Mouse (Mus musculus): Measurements from ENCODE around the gene Gdi1. TPM values are rescaled to one million over a fixed set of nuclear protein-coding genes. Genes with fewer than 3 reads are reported as not detected.
A peak's percentile ranks its signal among the peaks of the same experiment; 100 is the strongest.

Gdi1 gene
- polyA plus RNA-seq (2012; rRNA removed) = 138 and 150 TPM in 2 replicates

- no peak for DNase-seq (ENCODE audit: low read depth, low spot score)
- 15% methylated on average over 41 of the region's 41 CpGs for WGBS
These were observed at the start of gene Gdi1 for GRCm38 (mm10) chrX:74304867-74305700. Gene Gdi1 (plus strand): TSS chrX:74304998.

GRCm38 (mm10) chrX:74257746-74258145 lies 47.1 kb upstream of the Gdi1 start:
- 87% methylated on average over 3 of the region's 3 CpGs for WGBS
- no peak for DNase-seq (ENCODE audit: low read depth, low spot score)

GRCm38 (mm10) chrX:74269736-74270061 lies 35.1 kb upstream of the Gdi1 start:
- no peak for DNase-seq (ENCODE audit: low read depth, low spot score)
- WGBS = 18% methylated on average over 3 of the region's 3 CpGs

GRCm38 (mm10) chrX:74270062-74270901 lies 34.5 kb upstream of the Gdi1 start, which contains the start of gene Rpl10:
Gene Rpl10 (plus strand): TSS chrX:74270812.
- 20% methylated on average over 42 of the region's 42 CpGs for WGBS
- DNase-seq (ENCODE audit: low read depth, low spot score) = peak; percentile 81

- DNase-seq (ENCODE audit: low read depth, low spot score) = no peak
- WGBS = 17% methylated on average over 27 of the region's 27 CpGs
These were observed 33.8 kb upstream of the Gdi1 start for GRCm38 (mm10) chrX:74270902-74271551.

GRCm38 (mm10) chrX:74273422-74274322 lies 31.1 kb upstream of the Gdi1 start:
- no peak for DNase-seq (ENCODE audit: low read depth, low spot score)
- WGBS = 40% methylated on average over 10 of the region's 10 CpGs

GRCm38 (mm10) chrX:74277916-74278315 lies 26.9 kb upstream of the Gdi1 start:
- 72% methylated on average over 8 of the region's 8 CpGs for WGBS
- DNase-seq (ENCODE audit: low read depth, low spot score) = no peak

- no peak for DNase-seq (ENCODE audit: low read depth, low spot score)
- WGBS = 13% methylated on average over 14 of the region's 14 CpGs
These were observed 23.6 kb upstream of the Gdi1 start for GRCm38 (mm10) chrX:74281041-74281731.

- DNase-seq (ENCODE audit: low read depth, low spot score) = no peak
- 13% methylated on average over 16 of the region's 16 CpGs for WGBS
These were observed 22.9 kb upstream of the Gdi1 start, which contains the start of the genes Taz and Dnase1l1 for GRCm38 (mm10) chrX:74281732-74282394. Gene Taz (plus strand): TSS chrX:74281912. Gene Dnase1l1 (minus strand): TSS chrX:74282337.

GRCm38 (mm10) chrX:74282395-74283091 lies 22.3 kb upstream of the Gdi1 start:
- 15% methylated on average over 39 of the region's 39 CpGs for WGBS
- no peak for DNase-seq (ENCODE audit: low read depth, low spot score)

GRCm38 (mm10) chrX:74283092-74283437 lies 21.7 kb upstream of the Gdi1 start:
- no peak for DNase-seq (ENCODE audit: low read depth, low spot score)
- 28% methylated on average over 5 of the region's 5 CpGs for WGBS

- 69% methylated on average over 4 of the region's 4 CpGs for WGBS
- DNase-seq (ENCODE audit: low read depth, low spot score) = no peak
These were observed 11.4 kb upstream of the Gdi1 start for GRCm38 (mm10) chrX:74293431-74293830.

GRCm38 (mm10) chrX:74296538-74297448 lies 8.0 kb upstream of the Gdi1 start, which contains the start of gene Atp6ap1:
Gene Atp6ap1 (plus strand): TSS chrX:74297097.
- 16% methylated on average over 37 of the region's 37 CpGs for WGBS
- DNase-seq (ENCODE audit: low read depth, low spot score) = peak; percentile 75

- DNase-seq (ENCODE audit: low read depth, low spot score) = no peak
- 77% methylated on average over 1 of the region's 1 CpGs for WGBS
These were observed 6.5 kb upstream of the Gdi1 start for GRCm38 (mm10) chrX:74298348-74298747.

- 70% methylated on average over 3 of the region's 3 CpGs for WGBS
- DNase-seq (ENCODE audit: low read depth, low spot score) = no peak
These were observed 5.1 kb upstream of the Gdi1 start for GRCm38 (mm10) chrX:74299721-74300120.

Data from large intestine, adult 2 months (tissue).